Mouse (Mus musculus): ENCODE measurements around the gene Zfp879. TPM values are rescaled to one million over a fixed set of nuclear protein-coding genes. Genes with fewer than 3 reads are reported as not detected.

The Zfp879 gene
- 1.1 and 1.5 TPM in 2 replicates for polyA plus RNA-seq (2015; fragmentation: Nextera tagmentation; extraction: Ambion mirVana)

- peak within 1 kb of the TSS; percentile 82 for H3K27ac ChIP-seq
- peak within 1 kb of the TSS; percentile 43 for H3K4me3 ChIP-seq
- peak; percentile 100 for ATAC-seq
- H3K9ac ChIP-seq: peak within 1 kb of the TSS; percentile 67
- 21% methylated on average over 22 of the region's 22 CpGs for WGBS
- 0 out of 2 replicates have a peak, but pooled peaks cover 3% of the 10 kb centered on the region for H3K27me3 ChIP-seq
- H3K4me1 ChIP-seq: peaks cover 13% of the 10 kb centered on the region
- H3K36me3 ChIP-seq (ENCODE audit: poor library complexity, severe bottlenecking): no peaks in the 10 kb centered on the region
- no peaks in the 10 kb centered on the region for H3K9me3 ChIP-seq (replicated peaks)
- H3K4me2 ChIP-seq: peak within 1 kb of the TSS; percentile 63
These were observed at the start of gene Zfp879 for GRCm38 (mm10) chr11:50841023-50841735. Gene Zfp879, minus strand, starts transcription at chr11:50841552.

- ATAC-seq: peak; percentile 97
- 7% methylated on average over 26 of the region's 26 CpGs for WGBS
- peaks cover 13% of the 10 kb centered on the region for H3K4me1 ChIP-seq
These were observed 46.2 kb upstream of the Zfp879 start, which contains the start of gene Zfp454 for GRCm38 (mm10) chr11:50887390-50888128. Gene Zfp454, minus strand, starts transcription at chr11:50887651.

GRCm38 (mm10) chr11:50886933-50887293, 45.6 kb upstream of the Zfp879 start:
- WGBS: 18% methylated on average over 10 of the region's 10 CpGs
- Histone ChIP-seq H3K4me1 (peaks cover 13% of the 10 kb centered on the region), H3K4me2 (peak overlapping the region; percentile 76), H3K4me3 (peak overlapping the region; percentile 51), H3K27me3 (no peaks in the 10 kb centered on the region), H3K9ac (peak overlapping the region; percentile 76), H3K9me3 (replicated peaks) (peaks cover 7% of the 10 kb centered on the region; the same call in 1 of the 2 replicates), H3K36me3 (ENCODE audit: poor library complexity, severe bottlenecking) (peaks cover 37% of the 10 kb centered on the region), H3K27ac (peak overlapping the region; percentile 80)
- peak; percentile 36 for ATAC-seq

More at GRCm38 (mm10) chr11:50887390-50888128, 46.2 kb upstream of the Zfp879 start, which contains the start of gene Zfp454:
- Histone ChIP-seq H3K9me3 (replicated peaks) (peaks cover 13% of the 10 kb centered on the region), H3K9ac (peak within 1 kb of the TSS; percentile 76), H3K4me2 (peak within 1 kb of the TSS; percentile 76), H3K4me3 (peak within 1 kb of the TSS; percentile 51), H3K27me3 (no peaks in the 10 kb centered on the region), H3K27ac (peak within 1 kb of the TSS; percentile 80), H3K36me3 (ENCODE audit: poor library complexity, severe bottlenecking) (peaks cover 31% of the 10 kb centered on the region)

GRCm38 (mm10) chr11:50886231-50886932, 45.0 kb upstream of the Zfp879 start:
- WGBS: 44% methylated on average over 8 of the region's 8 CpGs
- no peaks in the 10 kb centered on the region for H3K27me3 ChIP-seq
- peaks cover 43% of the 10 kb centered on the region for H3K36me3 ChIP-seq (ENCODE audit: poor library complexity, severe bottlenecking)
- peak overlapping the region; percentile 76 for H3K4me2 ChIP-seq
- H3K27ac ChIP-seq: no peak overlapping the region; the same call in 1 of the 2 replicates
- H3K9ac ChIP-seq: peak overlapping the region; percentile 76
- ATAC-seq: 0 out of 2 replicates have a peak, but pooled peaks have one; percentile 2
- H3K4me3 ChIP-seq: peak overlapping the region; percentile 51
- peaks cover 6% of the 10 kb centered on the region; the same call in 1 of the 2 replicates for H3K9me3 ChIP-seq (replicated peaks)
- peaks cover 13% of the 10 kb centered on the region for H3K4me1 ChIP-seq

GRCm38 (mm10) chr11:50883756-50884155, 42.4 kb upstream of the Zfp879 start:
- no peak overlapping the region for H3K4me2 ChIP-seq
- no peak overlapping the region for H3K9ac ChIP-seq
- no peak for ATAC-seq
- no peaks in the 10 kb centered on the region for H3K27me3 ChIP-seq
- peaks cover 67% of the 10 kb centered on the region for H3K36me3 ChIP-seq (ENCODE audit: poor library complexity, severe bottlenecking)
- H3K27ac ChIP-seq: no peak overlapping the region
- H3K4me3 ChIP-seq: no peak overlapping the region
- H3K4me1 ChIP-seq: peaks cover 13% of the 10 kb centered on the region
- 87% methylated on average over 3 of the region's 3 CpGs for WGBS
- no peaks in the 10 kb centered on the region for H3K9me3 ChIP-seq (replicated peaks)

- 97% methylated on average over 3 of the region's 3 CpGs for WGBS
- peaks cover 96% of the 10 kb centered on the region for H3K36me3 ChIP-seq (ENCODE audit: poor library complexity, severe bottlenecking)
- no peak overlapping the region for H3K27ac ChIP-seq
- no peak overlapping the region for H3K4me3 ChIP-seq
- H3K27me3 ChIP-seq: no peaks in the 10 kb centered on the region
- no peaks in the 10 kb centered on the region for H3K4me1 ChIP-seq
- no peak for ATAC-seq
- no peak overlapping the region for H3K9ac ChIP-seq
- peaks cover 14% of the 10 kb centered on the region for H3K9me3 ChIP-seq (replicated peaks)
- H3K4me2 ChIP-seq: no peak overlapping the region
These were observed 37.3 kb upstream of the Zfp879 start for GRCm38 (mm10) chr11:50878641-50879040.

GRCm38 (mm10) chr11:50850989-50851601, 9.7 kb upstream of the Zfp879 start:
- Histone ChIP-seq H3K9me3 (replicated peaks) (no peaks in the 10 kb centered on the region), H3K4me3 (peak overlapping the region; percentile 47), H3K4me1 (peaks cover 13% of the 10 kb centered on the region), H3K4me2 (peak overlapping the region; percentile 88), H3K27ac (no peak overlapping the region), H3K27me3 (peaks cover 64% of the 10 kb centered on the region), H3K9ac (peak overlapping the region; percentile 54), H3K36me3 (ENCODE audit: poor library complexity, severe bottlenecking) (no peaks in the 10 kb centered on the region)
- under 1% methylated on average over 57 of the region's 72 CpGs for WGBS
- no peak; the same call in 1 of the 2 replicates for ATAC-seq

GRCm38 (mm10) chr11:50850177-50850735, 8.9 kb upstream of the Zfp879 start, which contains the start of gene Grm6:
Gene Grm6, plus strand, starts transcription at chr11:50850685.
- Histone ChIP-seq H3K4me3 (peak within 1 kb of the TSS; percentile 47), H3K9me3 (replicated peaks) (no peaks in the 10 kb centered on the region), H3K4me2 (peak within 1 kb of the TSS; percentile 88)

GRCm38 (mm10) chr11:50849310-50849709, 8.0 kb upstream of the Zfp879 start:
- Histone ChIP-seq H3K9me3 (replicated peaks) (no peaks in the 10 kb centered on the region), H3K4me2 (no peak overlapping the region), H3K27me3 (peaks cover 64% of the 10 kb centered on the region), H3K4me1 (peaks cover 13% of the 10 kb centered on the region), H3K4me3 (no peak overlapping the region), H3K27ac (no peak overlapping the region), H3K9ac (no peak overlapping the region), H3K36me3 (ENCODE audit: poor library complexity, severe bottlenecking) (no peaks in the 10 kb centered on the region)
- ATAC-seq: no peak
- 9% methylated on average over 10 of the region's 10 CpGs for WGBS

More at GRCm38 (mm10) chr11:50850177-50850735, 8.9 kb upstream of the Zfp879 start, which contains the start of gene Grm6:
- peaks cover 13% of the 10 kb centered on the region for H3K4me1 ChIP-seq
- H3K9ac ChIP-seq: peak within 1 kb of the TSS; percentile 54
- no peaks in the 10 kb centered on the region for H3K36me3 ChIP-seq (ENCODE audit: poor library complexity, severe bottlenecking)
- H3K27ac ChIP-seq: no peak within 1 kb of the TSS
- whole genome bisulfite sequencing: 2% methylated on average over 11 of the region's 11 CpGs
- no peak for ATAC-seq
- H3K27me3 ChIP-seq: peaks cover 64% of the 10 kb centered on the region

GRCm38 (mm10) chr11:50848520-50849137, 7.3 kb upstream of the Zfp879 start:
- H3K4me1 ChIP-seq: peaks cover 13% of the 10 kb centered on the region
- 48% methylated on average over 3 of the region's 3 CpGs for WGBS
- no peak overlapping the region for H3K9ac ChIP-seq
- no peaks in the 10 kb centered on the region for H3K36me3 ChIP-seq (ENCODE audit: poor library complexity, severe bottlenecking)
- no peak overlapping the region for H3K4me3 ChIP-seq
- ATAC-seq: no peak
- H3K4me2 ChIP-seq: no peak overlapping the region
- no peak overlapping the region for H3K27ac ChIP-seq
- H3K27me3 ChIP-seq: peaks cover 64% of the 10 kb centered on the region
- H3K9me3 ChIP-seq (replicated peaks): no peaks in the 10 kb centered on the region

- WGBS: 58% methylated on average over 5 of the region's 5 CpGs
- H3K27me3 ChIP-seq: peaks cover 53% of the 10 kb centered on the region
- no peak overlapping the region for H3K9ac ChIP-seq
- no peak overlapping the region for H3K4me3 ChIP-seq
- no peak overlapping the region for H3K4me2 ChIP-seq
- no peaks in the 10 kb centered on the region for H3K36me3 ChIP-seq (ENCODE audit: poor library complexity, severe bottlenecking)
- peaks cover 13% of the 10 kb centered on the region for H3K4me1 ChIP-seq
- H3K9me3 ChIP-seq (replicated peaks): no peaks in the 10 kb centered on the region
- no peak for ATAC-seq
- H3K27ac ChIP-seq: no peak overlapping the region
These were observed 5.7 kb upstream of the Zfp879 start for GRCm38 (mm10) chr11:50847047-50847446.

Data from forebrain, embryonic 13.5 days (tissue).